Mouse (Mus musculus): ENCODE measurements at regions not wholly inside any gene's neighbourhood (a gene's known extent, or its start where the extent isn't known, plus 50 kb on each side); places are given as distances from the start of the nearest gene placed in this dataset.
A peak's percentile ranks its signal among the peaks of the same experiment; 100 is the strongest.
"Not testable (repeated sequence)": the region's sequence is repeated elsewhere in the genome, so short reads cannot be mapped to it uniquely, and the experiment has no call there.

GRCm38 (mm10) chr3:7811301-7811700, 1191.1 kb upstream of the 1700008P02Rik start:
- not testable (repeated sequence) for DNase-seq (ENCODE audit: low read depth)

- not testable (repeated sequence) for DNase-seq (ENCODE audit: low read depth)
Observed at GRCm38 (mm10) chr3:7805121-7805520, 1184.9 kb upstream of the 1700008P02Rik start.

GRCm38 (mm10) chr3:7804209-7804608, 1184.0 kb upstream of the 1700008P02Rik start:
- DNase-seq (ENCODE audit: low read depth): no peak

GRCm38 (mm10) chr3:7799486-7799885, 1179.2 kb upstream of the 1700008P02Rik start:
- no peak for DNase-seq (ENCODE audit: low read depth)

- no peak for DNase-seq (ENCODE audit: low read depth)
Observed at GRCm38 (mm10) chr3:7787665-7788064, 1167.4 kb upstream of the 1700008P02Rik start.

GRCm38 (mm10) chr3:7785096-7785495, 1164.9 kb upstream of the 1700008P02Rik start:
- no peak for DNase-seq (ENCODE audit: low read depth)

GRCm38 (mm10) chr3:7755445-7755844, 1135.2 kb upstream of the 1700008P02Rik start:
- DNase-seq (ENCODE audit: low read depth): no peak

- DNase-seq (ENCODE audit: low read depth): no peak
Observed at GRCm38 (mm10) chr3:7713741-7714140, 1093.5 kb upstream of the 1700008P02Rik start.

- no peak for DNase-seq (ENCODE audit: low read depth)
Observed at GRCm38 (mm10) chr3:7713130-7713529, 1092.9 kb upstream of the 1700008P02Rik start.

- DNase-seq (ENCODE audit: low read depth): no peak
Observed at GRCm38 (mm10) chr3:7712466-7712865, 1092.2 kb upstream of the 1700008P02Rik start.

- DNase-seq (ENCODE audit: low read depth): no peak
Observed at GRCm38 (mm10) chr3:7708609-7709008, 1088.4 kb upstream of the 1700008P02Rik start.

- no peak for DNase-seq (ENCODE audit: low read depth)
Observed at GRCm38 (mm10) chr3:7683536-7683935, 1063.3 kb upstream of the 1700008P02Rik start.

GRCm38 (mm10) chr3:7682816-7683215, 1062.6 kb upstream of the 1700008P02Rik start:
- DNase-seq (ENCODE audit: low read depth): not testable (repeated sequence)

GRCm38 (mm10) chr3:7682311-7682710, 1062.1 kb upstream of the 1700008P02Rik start:
- DNase-seq (ENCODE audit: low read depth): no peak

- no peak for DNase-seq (ENCODE audit: low read depth)
Observed at GRCm38 (mm10) chr3:7669956-7670355, 1049.7 kb upstream of the 1700008P02Rik start.

- not testable (repeated sequence) for DNase-seq (ENCODE audit: low read depth)
Observed at GRCm38 (mm10) chr3:7667851-7668250, 1047.6 kb upstream of the 1700008P02Rik start.

GRCm38 (mm10) chr3:7666391-7667142, 1046.3 kb upstream of the 1700008P02Rik start:
- peak; percentile 68 for DNase-seq (ENCODE audit: low read depth)
